Mouse (Mus musculus): ENCODE results near the gene C1qtnf7. TPM values are rescaled to one million over a fixed set of nuclear protein-coding genes. Genes with fewer than 3 reads are reported as not detected.

The C1qtnf7 gene
- polyA plus RNA-seq (2014; fragmentation: Nextera tagmentation; extraction: Ambion mirVana), result 0.54 and 0.74 TPM in 2 replicates

GRCm38 (mm10) chr5:43515401-43515976 is at the start of gene C1qtnf7:
Gene C1qtnf7, plus strand, starts transcription at chr5:43515538.
- H3K4me1 ChIP-seq (ENCODE audit: control insufficient read depth, insufficient read depth, low read length), result no peaks in the 10 kb centered on the region
- no peak within 1 kb of the TSS for H3K27ac ChIP-seq (ENCODE audit: low read depth, low read length)
- no peak for DNase-seq (ENCODE audit: low spot score, missing footprints)
- no peaks in the 10 kb centered on the region for H3K36me3 ChIP-seq (ENCODE audit: control insufficient read depth, insufficient read depth, low read length)
- H3K9ac ChIP-seq (ENCODE audit: low read length), result no peak within 1 kb of the TSS
- no peak within 1 kb of the TSS for H3K4me3 ChIP-seq (ENCODE audit: low read depth, low read length)
- 79% methylated on average over 15 of the region's 15 CpGs for WGBS
- no peak for ATAC-seq (ENCODE audit: low FRiP score)
- H3K4me2 ChIP-seq, result no peak within 1 kb of the TSS
- H3K9me3 ChIP-seq (ENCODE audit: control insufficient read depth, low read length), result no peaks in the 10 kb centered on the region
- H3K27me3 ChIP-seq (ENCODE audit: control insufficient read depth, insufficient read depth, low read length), result no peaks in the 10 kb centered on the region

GRCm38 (mm10) chr5:43466762-43467161 is 48.6 kb upstream of the C1qtnf7 start:
- 93% methylated on average over 2 of the region's 2 CpGs for WGBS
- H3K9ac ChIP-seq (ENCODE audit: low read length), result no peak overlapping the region
- no peaks in the 10 kb centered on the region for H3K36me3 ChIP-seq (ENCODE audit: control insufficient read depth, insufficient read depth, low read length)
- no peak for ATAC-seq (ENCODE audit: low FRiP score)
- no peak overlapping the region for H3K4me3 ChIP-seq (ENCODE audit: low read depth, low read length)
- no peak overlapping the region for H3K27ac ChIP-seq (ENCODE audit: low read depth, low read length)
- no peak overlapping the region for H3K4me2 ChIP-seq
- H3K9me3 ChIP-seq (ENCODE audit: control insufficient read depth, low read length), result no peaks in the 10 kb centered on the region
- H3K27me3 ChIP-seq (ENCODE audit: control insufficient read depth, insufficient read depth, low read length), result no peaks in the 10 kb centered on the region
- H3K4me1 ChIP-seq (ENCODE audit: control insufficient read depth, insufficient read depth, low read length), result no peaks in the 10 kb centered on the region
- DNase-seq (ENCODE audit: low spot score, missing footprints), result no peak

GRCm38 (mm10) chr5:43467214-43467613 is 48.1 kb upstream of the C1qtnf7 start:
- no peaks in the 10 kb centered on the region for H3K9me3 ChIP-seq (ENCODE audit: control insufficient read depth, low read length)
- no peak overlapping the region for H3K4me3 ChIP-seq (ENCODE audit: low read depth, low read length)
- no peak overlapping the region for H3K4me2 ChIP-seq
- H3K36me3 ChIP-seq (ENCODE audit: control insufficient read depth, insufficient read depth, low read length), result no peaks in the 10 kb centered on the region
- no peaks in the 10 kb centered on the region for H3K27me3 ChIP-seq (ENCODE audit: control insufficient read depth, insufficient read depth, low read length)
- WGBS, result 81% methylated on average over 3 of the region's 3 CpGs
- no peak overlapping the region for H3K9ac ChIP-seq (ENCODE audit: low read length)
- ATAC-seq (ENCODE audit: low FRiP score), result no peak
- no peak overlapping the region for H3K27ac ChIP-seq (ENCODE audit: low read depth, low read length)
- no peak for DNase-seq (ENCODE audit: low spot score, missing footprints)
- H3K4me1 ChIP-seq (ENCODE audit: control insufficient read depth, insufficient read depth, low read length), result no peaks in the 10 kb centered on the region

GRCm38 (mm10) chr5:43468937-43469336 is 46.4 kb upstream of the C1qtnf7 start:
- Histone ChIP-seq H3K27me3 (ENCODE audit: control insufficient read depth, insufficient read depth, low read length) (no peaks in the 10 kb centered on the region), H3K4me3 (ENCODE audit: low read depth, low read length) (no peak overlapping the region), H3K4me1 (ENCODE audit: control insufficient read depth, insufficient read depth, low read length) (no peaks in the 10 kb centered on the region), H3K9me3 (ENCODE audit: control insufficient read depth, low read length) (no peaks in the 10 kb centered on the region), H3K27ac (ENCODE audit: low read depth, low read length) (no peak overlapping the region), H3K36me3 (ENCODE audit: control insufficient read depth, insufficient read depth, low read length) (no peaks in the 10 kb centered on the region), H3K4me2 (no peak overlapping the region), H3K9ac (ENCODE audit: low read length) (no peak overlapping the region)
- WGBS, result 79% methylated on average over 10 of the region's 10 CpGs
- DNase-seq (ENCODE audit: low spot score, missing footprints), result no peak
- no peak for ATAC-seq (ENCODE audit: low FRiP score)

- Histone ChIP-seq H3K4me1 (ENCODE audit: control insufficient read depth, insufficient read depth, low read length) (no peaks in the 10 kb centered on the region), H3K4me3 (ENCODE audit: low read depth, low read length) (no peak overlapping the region), H3K9me3 (ENCODE audit: control insufficient read depth, low read length) (no peaks in the 10 kb centered on the region), H3K36me3 (ENCODE audit: control insufficient read depth, insufficient read depth, low read length) (no peaks in the 10 kb centered on the region), H3K27me3 (ENCODE audit: control insufficient read depth, insufficient read depth, low read length) (no peaks in the 10 kb centered on the region), H3K4me2 (no peak overlapping the region), H3K27ac (ENCODE audit: low read depth, low read length) (no peak overlapping the region), H3K9ac (ENCODE audit: low read length) (no peak overlapping the region)
- WGBS, result 70% methylated on average over 5 of the region's 5 CpGs
- no peak for DNase-seq (ENCODE audit: low spot score, missing footprints)
- ATAC-seq (ENCODE audit: low FRiP score), result no peak
Observed at GRCm38 (mm10) chr5:43477953-43478352, 37.4 kb upstream of the C1qtnf7 start.

- WGBS, result 81% methylated on average over 3 of the region's 3 CpGs
- Histone ChIP-seq H3K27me3 (ENCODE audit: control insufficient read depth, insufficient read depth, low read length) (no peaks in the 10 kb centered on the region), H3K36me3 (ENCODE audit: control insufficient read depth, insufficient read depth, low read length) (no peaks in the 10 kb centered on the region), H3K9ac (ENCODE audit: low read length) (no peak overlapping the region), H3K4me2 (no peak overlapping the region), H3K9me3 (ENCODE audit: control insufficient read depth, low read length) (no peaks in the 10 kb centered on the region), H3K4me3 (ENCODE audit: low read depth, low read length) (no peak overlapping the region), H3K27ac (ENCODE audit: low read depth, low read length) (no peak overlapping the region), H3K4me1 (ENCODE audit: control insufficient read depth, insufficient read depth, low read length) (no peaks in the 10 kb centered on the region)
- DNase-seq (ENCODE audit: low spot score, missing footprints) (no peak), ATAC-seq (ENCODE audit: low FRiP score) (no peak)
Observed at GRCm38 (mm10) chr5:43480046-43480445, 35.3 kb upstream of the C1qtnf7 start.

GRCm38 (mm10) chr5:43480786-43481185 is 34.6 kb upstream of the C1qtnf7 start:
- DNase-seq (ENCODE audit: low spot score, missing footprints) (no peak), ATAC-seq (ENCODE audit: low FRiP score) (no peak)
- Histone ChIP-seq H3K27ac (ENCODE audit: low read depth, low read length) (no peak overlapping the region), H3K9me3 (ENCODE audit: control insufficient read depth, low read length) (no peaks in the 10 kb centered on the region), H3K4me1 (ENCODE audit: control insufficient read depth, insufficient read depth, low read length) (no peaks in the 10 kb centered on the region), H3K27me3 (ENCODE audit: control insufficient read depth, insufficient read depth, low read length) (no peaks in the 10 kb centered on the region), H3K4me3 (ENCODE audit: low read depth, low read length) (no peak overlapping the region), H3K9ac (ENCODE audit: low read length) (no peak overlapping the region), H3K4me2 (no peak overlapping the region), H3K36me3 (ENCODE audit: control insufficient read depth, insufficient read depth, low read length) (no peaks in the 10 kb centered on the region)
- WGBS, result 83% methylated on average over 2 of the region's 2 CpGs

- H3K27me3 ChIP-seq (ENCODE audit: control insufficient read depth, insufficient read depth, low read length), result no peaks in the 10 kb centered on the region
- H3K27ac ChIP-seq (ENCODE audit: low read depth, low read length), result no peak overlapping the region
- ATAC-seq (ENCODE audit: low FRiP score), result no peak
- no peaks in the 10 kb centered on the region for H3K36me3 ChIP-seq (ENCODE audit: control insufficient read depth, insufficient read depth, low read length)
- no peak for DNase-seq (ENCODE audit: low spot score, missing footprints)
- WGBS, result 67% methylated on average over 2 of the region's 2 CpGs
- H3K9ac ChIP-seq (ENCODE audit: low read length), result no peak overlapping the region
- H3K9me3 ChIP-seq (ENCODE audit: control insufficient read depth, low read length), result no peaks in the 10 kb centered on the region
- no peak overlapping the region for H3K4me2 ChIP-seq
- no peaks in the 10 kb centered on the region for H3K4me1 ChIP-seq (ENCODE audit: control insufficient read depth, insufficient read depth, low read length)
- no peak overlapping the region for H3K4me3 ChIP-seq (ENCODE audit: low read depth, low read length)
Observed at GRCm38 (mm10) chr5:43481824-43482223, 33.5 kb upstream of the C1qtnf7 start.

GRCm38 (mm10) chr5:43501887-43502286 is 13.5 kb upstream of the C1qtnf7 start:
- Histone ChIP-seq H3K27ac (ENCODE audit: low read depth, low read length) (no peak overlapping the region), H3K9ac (ENCODE audit: low read length) (no peak overlapping the region), H3K4me3 (ENCODE audit: low read depth, low read length) (no peak overlapping the region), H3K4me1 (ENCODE audit: control insufficient read depth, insufficient read depth, low read length) (no peaks in the 10 kb centered on the region), H3K36me3 (ENCODE audit: control insufficient read depth, insufficient read depth, low read length) (no peaks in the 10 kb centered on the region), H3K9me3 (ENCODE audit: control insufficient read depth, low read length) (no peaks in the 10 kb centered on the region), H3K4me2 (no peak overlapping the region), H3K27me3 (ENCODE audit: control insufficient read depth, insufficient read depth, low read length) (no peaks in the 10 kb centered on the region)
- ATAC-seq (ENCODE audit: low FRiP score), result no peak
- 91% methylated on average over 1 of the region's 1 CpGs for WGBS
- no peak for DNase-seq (ENCODE audit: low spot score, missing footprints)

All from midbrain, embryonic 11.5 days (tissue).